Mouse (Mus musculus) MEL (cell line): Measurements from ENCODE around the gene Plekhm3. TPM values are rescaled to one million over a fixed set of nuclear protein-coding genes. Genes with fewer than 3 reads are reported as not detected.

Experiments
- DNase-seq: peaks from one replicate; pipeline ENCODE4 v3.0.0; 2011; ENCODE audit warnings: low read depth, low spot score
- H3K27ac ChIP-seq: 2 replicates; pipeline ENCODE4 v1.5.1; 2012; ENCODE audit warnings: low read depth, mild to moderate bottlenecking, control low read depth, low read length, moderate library complexity; ENCODE audit not compliant: control insufficient read depth
- H3K27me3 ChIP-seq, 2 experiments: fragments of 150-350 bp in 1 of 2; sonication (generic) in 1 of 2; 2 replicates each; pipeline ENCODE4 v1.6.1; 2012; ENCODE audit warnings: low read length in 2 of 2, mild to moderate bottlenecking in 2 of 2, improper control_type of control experiment in 1 of 2, moderate library complexity in 1 of 2; ENCODE audit not compliant: insufficient read depth in 2 of 2, control insufficient read depth in 1 of 2
- H3K36me3 ChIP-seq, 2 experiments: 2 replicates each; pipeline ENCODE4 v1.6.1; 2012 to 2014; ENCODE audit warnings: low read length in 2 of 2, improper control_type of control experiment in 1 of 2, inconsistent platforms in 1 of 2, mild to moderate bottlenecking in 1 of 2; ENCODE audit not compliant: insufficient read depth in 2 of 2, control insufficient read depth in 1 of 2
- H3K4me1 ChIP-seq, 2 experiments: fragments of 150-350 bp in 1 of 2; sonication (generic) in 1 of 2; 2 replicates each; pipeline ENCODE4 v1.6.1; 2012; ENCODE audit warnings: low read length in 2 of 2, improper control_type of control experiment in 1 of 2, mild to moderate bottlenecking in 1 of 2; ENCODE audit not compliant: insufficient read depth in 2 of 2, control insufficient read depth in 1 of 2
- H3K4me3 ChIP-seq, 2 experiments: fragments of 150-350 bp in 1 of 2; sonication (generic) in 1 of 2; 2 replicates each; pipeline ENCODE4 v1.5.1; 2012; ENCODE audit warnings: low read depth in 2 of 2, low read length in 2 of 2, mild to moderate bottlenecking in 2 of 2, moderate library complexity in 2 of 2, control low read depth in 1 of 2, improper control_type of control experiment in 1 of 2; ENCODE audit not compliant: control insufficient read depth in 1 of 2, insufficient read depth in 1 of 2
- H3K79me2 ChIP-seq: 2 replicates; pipeline ENCODE4 v1.6.1; 2012; ENCODE audit warnings: mild to moderate bottlenecking, low read length, moderate library complexity; ENCODE audit not compliant: control insufficient read depth, poor library complexity, insufficient read depth
- H3K9ac ChIP-seq: 2 replicates; pipeline ENCODE4 v1.6.1; 2012; ENCODE audit warnings: low read depth, mild to moderate bottlenecking, control low read depth, low read length, moderate library complexity; ENCODE audit not compliant: control insufficient read depth, poor library complexity, severe bottlenecking
- H3K9me3 ChIP-seq: fragments of 150-350 bp; sonication (generic); replicated peaks from 2 replicates; pipeline ENCODE4 v1.6.1; 2012; ENCODE audit warnings: mild to moderate bottlenecking, low read length, improper control_type of control experiment, moderate library complexity; ENCODE audit not compliant: insufficient read depth
- BHLHE40 ChIP-seq: IDR thresholded peaks from 2 replicates; pipeline ENCODE4 v1.6.1; 2012; ENCODE audit warnings: low read depth, mild to moderate bottlenecking, inconsistent platforms, low read length, improper control_type of control experiment, borderline replicate concordance
- CHD2 ChIP-seq: IDR thresholded peaks from 2 replicates; pipeline ENCODE4 v1.6.1; 2011; ENCODE audit warnings: low read length, improper control_type of control experiment
- E2F4 ChIP-seq: IDR thresholded peaks from 2 replicates; pipeline ENCODE4 v1.6.1; 2011; ENCODE audit warnings: low read depth, low read length, improper control_type of control experiment, borderline replicate concordance
- ELF1 ChIP-seq: IDR thresholded peaks from 2 replicates; pipeline ENCODE4 v1.6.1; 2014; ENCODE audit warnings: low read depth, mild to moderate bottlenecking, inconsistent platforms, low read length, improper control_type of control experiment, moderate library complexity
- GABPA ChIP-seq: IDR thresholded peaks from 2 replicates; pipeline ENCODE4 v1.6.1; 2012; ENCODE audit warnings: low read depth, mild to moderate bottlenecking, inconsistent platforms, low read length, improper control_type of control experiment, moderate library complexity
- JUND ChIP-seq: IDR thresholded peaks from 2 replicates; pipeline ENCODE4 v1.6.1; 2011; ENCODE audit warnings: low read depth, mild to moderate bottlenecking, improper control_type of control experiment, low read length
- KAT2A ChIP-seq: conservative IDR thresholded peaks from 2 replicates; pipeline ENCODE4 v1.6.1; 2012; ENCODE audit warnings: low read depth, low read length, improper control_type of control experiment, inconsistent platforms
- MAFK ChIP-seq: IDR thresholded peaks from 2 replicates; pipeline ENCODE4 v1.6.1; 2011; ENCODE audit warnings: low read depth, mild to moderate bottlenecking, low read length, improper control_type of control experiment, borderline replicate concordance
- MAX ChIP-seq: IDR thresholded peaks from 2 replicates; pipeline ENCODE4 v1.6.1; 2011; ENCODE audit warnings: low read length, improper control_type of control experiment
- MAZ ChIP-seq: IDR thresholded peaks from 2 replicates; pipeline ENCODE4 v1.6.1; 2012; ENCODE audit warnings: low read depth, mild to moderate bottlenecking, inconsistent platforms, low read length, improper control_type of control experiment
- MEF2A ChIP-seq: IDR thresholded peaks from 2 replicates; pipeline ENCODE4 v1.6.1; 2014; ENCODE audit warnings: low read depth, mild to moderate bottlenecking, inconsistent platforms, low read length, improper control_type of control experiment; ENCODE audit not compliant: poor library complexity, insufficient replicate concordance, severe bottlenecking; ENCODE audit errors: extremely low read depth
- MXI1 ChIP-seq: IDR thresholded peaks from 2 replicates; pipeline ENCODE4 v1.6.1; 2011; ENCODE audit warnings: mild to moderate bottlenecking, low read depth, low read length, improper control_type of control experiment
- MYB ChIP-seq: IDR thresholded peaks from 2 replicates; pipeline ENCODE4 v1.6.1; 2011; ENCODE audit warnings: mild to moderate bottlenecking, low read depth, low read length, improper control_type of control experiment
- NELFE ChIP-seq: IDR thresholded peaks from 2 replicates; pipeline ENCODE4 v1.6.1; 2011; ENCODE audit warnings: low read depth, low read length, improper control_type of control experiment
- NRF1 ChIP-seq: IDR thresholded peaks from 2 replicates; pipeline ENCODE4 v1.6.1; 2014; ENCODE audit warnings: low read depth, mild to moderate bottlenecking, inconsistent platforms, low read length, improper control_type of control experiment, moderate library complexity; ENCODE audit not compliant: poor library complexity, insufficient read depth, severe bottlenecking
- POLR2A ChIP-seq, 2 experiments: IDR thresholded peaks; 2 replicates each; pipeline ENCODE4 v1.6.1; 2011 to 2012; ENCODE audit warnings: low read length in 2 of 2, mild to moderate bottlenecking in 2 of 2, control low read depth in 1 of 2, improper control_type of control experiment in 1 of 2, low read depth in 1 of 2, moderate library complexity in 1 of 2; ENCODE audit not compliant: control insufficient read depth in 1 of 2, insufficient read depth in 1 of 2, poor library complexity in 1 of 2
- POLR2AphosphoS2 ChIP-seq: IDR thresholded peaks from 2 replicates; pipeline ENCODE4 v1.6.1; 2011; ENCODE audit warnings: low read length, improper control_type of control experiment
- POLR2AphosphoS5 ChIP-seq: IDR thresholded peaks from 2 replicates; pipeline ENCODE4 v1.6.1; 2012; ENCODE audit warnings: low read depth, borderline replicate concordance, mild to moderate bottlenecking, inconsistent platforms, low read length, moderate library complexity, mixed read lengths
- RAD21 ChIP-seq: IDR thresholded peaks from 2 replicates; pipeline ENCODE4 v1.6.1; 2011; ENCODE audit warnings: mild to moderate bottlenecking, low read depth, low read length, improper control_type of control experiment
- RCOR1 ChIP-seq: IDR thresholded peaks from 2 replicates; pipeline ENCODE4 v1.6.1; 2012; ENCODE audit warnings: low read depth, mild to moderate bottlenecking, inconsistent platforms, low read length, improper control_type of control experiment
- TAL1 ChIP-seq: IDR thresholded peaks from 2 replicates; pipeline ENCODE4 v1.6.1; 2012; ENCODE audit warnings: mild to moderate bottlenecking, inconsistent platforms, low read length, moderate library complexity, mixed read lengths
- TBP ChIP-seq: IDR thresholded peaks from 2 replicates; pipeline ENCODE4 v1.8.0; 2011; ENCODE audit warnings: low read depth, low read length, improper control_type of control experiment
- TCF12 ChIP-seq: IDR thresholded peaks from 2 replicates; pipeline ENCODE4 v1.6.1; 2014; ENCODE audit warnings: low read depth, mild to moderate bottlenecking, inconsistent platforms, low read length, improper control_type of control experiment, moderate library complexity
- USF1 ChIP-seq: IDR thresholded peaks from 2 replicates; pipeline ENCODE4 v1.6.1; 2014; ENCODE audit warnings: low read depth, mild to moderate bottlenecking, inconsistent platforms, low read length, improper control_type of control experiment, moderate library complexity
- USF2 ChIP-seq, 2 experiments: IDR thresholded peaks; 2 replicates each; pipeline ENCODE4 v1.6.1; 2011 to 2012; ENCODE audit warnings: improper control_type of control experiment in 2 of 2, low read length in 2 of 2, borderline replicate concordance in 1 of 2, inconsistent platforms in 1 of 2, low read depth in 1 of 2, mild to moderate bottlenecking in 1 of 2; ENCODE audit not compliant: insufficient read depth in 1 of 2
- ZC3H11A ChIP-seq: IDR thresholded peaks from 2 replicates; pipeline ENCODE4 v1.6.1; 2012; ENCODE audit warnings: low read depth, mild to moderate bottlenecking, inconsistent platforms, low read length, improper control_type of control experiment
- ZKSCAN1 ChIP-seq: IDR thresholded peaks from 2 replicates; pipeline ENCODE4 v1.6.1; 2012; ENCODE audit warnings: low read depth, mild to moderate bottlenecking, inconsistent platforms, low read length, improper control_type of control experiment, moderate library complexity
- ZMIZ1 ChIP-seq: IDR thresholded peaks from 2 replicates; pipeline ENCODE4 v1.6.1; 2012; ENCODE audit warnings: low read depth, mild to moderate bottlenecking, inconsistent platforms, low read length, improper control_type of control experiment, moderate library complexity
- polyA plus RNA-seq, 2 experiments: library from polyadenylated mRNA; stranded (reverse) in 1 of 2; unstranded in 1 of 2; fragments of >175 nt in 1 of 2; fragments of >200 nt in 1 of 2; gene quantifications; 2 replicates each; pipeline versions ENCODE4 v1.2.1 to v1.2.4; 2012; ENCODE audit warnings: low replicate concordance in 2 of 2, low read depth in 1 of 2; ENCODE audit not compliant: insufficient read length in 2 of 2, insufficient read depth in 1 of 2, missing spikeins in 1 of 2
- total RNA-seq: library from RNA; depleted of rRNA; stranded (reverse); fragments of 300-350 nt; gene quantifications from 2 replicates; pipeline ENCODE4 v1.2.3, GENCODE M21; 2012

The Plekhm3 gene
- total and polyA plus RNA-seq, 3 experiments: 1.8 to 2.0 TPM; not detected in 1

GRCm38 (mm10) chr1:64938907-64939306, 17.7 kb downstream of the Plekhm3 start:
- no peaks in the 10 kb centered on the region for H3K27me3 ChIP-seq
- no peaks in the 10 kb centered on the region for H3K4me1 ChIP-seq
- TF ChIP-seq TCF12 (no peak), POLR2AphosphoS5 (no peak), ELF1 (no peak), MAFK (no peak), NELFE (no peak), RAD21 (no peak), USF2 (IDR thresholded peaks at IDR 0.05; ENCODE audit: borderline replicate concordance in 1 of 2, insufficient read depth in 1 of 2, low read depth in 1 of 2, low read length in 2 of 2) (no peak), BHLHE40 (no peak), NRF1 (no peak), GABPA (no peak), RCOR1 (no peak), MYB (no peak), USF1 (no peak), POLR2A (IDR thresholded peaks at IDR 0.05; ENCODE audit: control insufficient read depth in 1 of 2, insufficient read depth in 1 of 2, low read depth in 1 of 2, low read length in 2 of 2, poor library complexity in 1 of 2) (no peak), ZC3H11A (no peak)
- H3K36me3 ChIP-seq: no peaks in the 10 kb centered on the region
- H3K9ac ChIP-seq: no peak overlapping the region
- no peak overlapping the region for H3K27ac ChIP-seq
- H3K4me3 ChIP-seq: no peak overlapping the region
- no peak for DNase-seq
- no peaks in the 10 kb centered on the region for H3K79me2 ChIP-seq
- H3K9me3 ChIP-seq: no peaks in the 10 kb centered on the region

- Histone ChIP-seq H3K79me2 (no peaks in the 10 kb centered on the region), H3K4me1 (no peaks in the 10 kb centered on the region), H3K36me3 (no peaks in the 10 kb centered on the region), H3K9ac (no peak overlapping the region), H3K27me3 (no peaks in the 10 kb centered on the region), H3K9me3 (no peaks in the 10 kb centered on the region), H3K27ac (no peak overlapping the region), H3K4me3 (no peak overlapping the region)
- no peak for DNase-seq
- TF ChIP-seq RAD21 (no peak), TCF12 (no peak), POLR2AphosphoS2 (no peak), TBP (no peak), ZC3H11A (no peak), ZMIZ1 (no peak), TAL1 (no peak), E2F4 (no peak), ZKSCAN1 (no peak), MEF2A (no peak), MAX (no peak), KAT2A (no peak), JUND (no peak), CHD2 (no peak), MAZ (no peak), MXI1 (no peak)
These were observed 18.9 kb downstream of the Plekhm3 start for GRCm38 (mm10) chr1:64937692-64938091.
